Mouse (Mus musculus) small intestine, adult 2 months (tissue): Measurements from ENCODE around the gene Upk1a. TPM values are rescaled to one million over a fixed set of nuclear protein-coding genes. Genes with fewer than 3 reads are reported as not detected.

Source experiments
- H3K27ac ChIP-seq: fragments of 200-500 bp; 2 replicates; pipeline ENCODE4 v1.5.1; 2012; ENCODE audit warnings: low read depth, low read length, control low read depth, inconsistent platforms; ENCODE audit not compliant: insufficient read depth
- H3K27me3 ChIP-seq: fragments of 200-500 bp; 2 replicates; pipeline ENCODE4 v1.6.1; 2012; ENCODE audit warnings: mild to moderate bottlenecking, moderate library complexity, low read length, inconsistent platforms; ENCODE audit not compliant: control insufficient read depth, insufficient read depth
- H3K36me3 ChIP-seq: fragments of 200-500 bp; 2 replicates; pipeline ENCODE4 v1.6.1; 2012; ENCODE audit warnings: mild to moderate bottlenecking, low read length, control low read depth, inconsistent platforms; ENCODE audit not compliant: control insufficient read depth, insufficient read depth
- H3K4me1 ChIP-seq: fragments of 200-500 bp; 2 replicates; pipeline ENCODE4 v1.6.1; 2012; ENCODE audit warnings: low read length, inconsistent platforms, mixed read lengths; ENCODE audit not compliant: control insufficient read depth, insufficient read depth, insufficient read length
- H3K4me3 ChIP-seq: fragments of 200-500 bp; 2 replicates; pipeline ENCODE4 v1.5.1; 2012; ENCODE audit warnings: low read depth, mild to moderate bottlenecking, control low read depth, inconsistent platforms, low read length, moderate library complexity
- CTCF ChIP-seq: fragments of 200-500 bp; IDR thresholded peaks from 2 replicates; pipeline ENCODE4 v1.5.1; 2012; ENCODE audit warnings: low read depth, mild to moderate bottlenecking, control low read depth, inconsistent platforms, low read length, moderate library complexity, mixed read lengths; ENCODE audit not compliant: insufficient replicate concordance, insufficient read length; ENCODE audit errors: extremely low read depth
- POLR2A ChIP-seq: fragments of 200-500 bp; IDR thresholded peaks from 2 replicates; pipeline ENCODE4 v1.6.1; 2012; ENCODE audit warnings: low read depth, mild to moderate bottlenecking, control low read depth, inconsistent platforms, low read length, moderate library complexity
- WGBS: fragments of 180-500 bp; shearing (Covaris S2); methylation state at CpG from one replicate; pipeline ENCODE4 v1.1.7; 2018; 5-methylcytosine and 5-hydroxymethylcytosine counted together
- polyA plus RNA-seq: library from polyadenylated mRNA; depleted of rRNA; stranded (reverse); fragments of >200 nt; gene quantifications from 2 replicates; pipeline ENCODE4 v1.2.3, GENCODE M21; 2012

Gene Upk1a
- polyA plus RNA-seq, 1 experiment: 8.2 TPM

GRCm38 (mm10) chr7:30633762-30634412 lies 21.2 kb upstream of the Upk1a start:
- peaks cover 6% of the 10 kb centered on the region; the same call in 1 of the 2 replicates for H3K4me1 ChIP-seq
- peaks cover 30% of the 10 kb centered on the region for H3K27me3 ChIP-seq
- TF ChIP-seq CTCF (no peak), POLR2A (no peak)
- no peaks in the 10 kb centered on the region for H3K36me3 ChIP-seq
- WGBS: 8% methylated on average over 27 of the region's 27 CpGs
- H3K27ac ChIP-seq: no peak overlapping the region
- H3K4me3 ChIP-seq: no peak overlapping the region

- Histone ChIP-seq H3K27me3 (peaks cover 14% of the 10 kb centered on the region), H3K4me3 (no peak overlapping the region), H3K36me3 (peaks cover 3% of the 10 kb centered on the region), H3K27ac (no peak overlapping the region), H3K4me1 (peaks cover 2% of the 10 kb centered on the region; the same call in 1 of the 2 replicates)
- no peak for TF ChIP-seq POLR2A
- no peak for TF ChIP-seq CTCF
Measured at GRCm38 (mm10) chr7:30629013-30629412, 16.4 kb upstream of the Upk1a start.

GRCm38 (mm10) chr7:30626647-30627046 lies 14.0 kb upstream of the Upk1a start:
- Histone ChIP-seq H3K27ac (no peak overlapping the region), H3K36me3 (peaks cover 23% of the 10 kb centered on the region), H3K27me3 (no peaks in the 10 kb centered on the region), H3K4me1 (peaks cover 2% of the 10 kb centered on the region; the same call in 1 of the 2 replicates), H3K4me3 (no peak overlapping the region)
- TF ChIP-seq CTCF: no peak
- TF ChIP-seq POLR2A: no peak
- 66% methylated on average over 5 of the region's 5 CpGs for WGBS

- Histone ChIP-seq H3K36me3 (peaks cover 28% of the 10 kb centered on the region), H3K4me1 (peaks cover 2% of the 10 kb centered on the region; the same call in 1 of the 2 replicates), H3K4me3 (peak within 1 kb of the TSS; percentile 95), H3K27me3 (no peaks in the 10 kb centered on the region), H3K27ac (peak within 1 kb of the TSS; percentile 79)
- TF ChIP-seq CTCF (no peak), POLR2A (peak; percentile 72; the same call in 1 of the 2 replicates)
- WGBS: under 1% methylated on average over 44 of the region's 44 CpGs
Measured at GRCm38 (mm10) chr7:30625530-30626384, 13.1 kb upstream of the Upk1a start, which contains the start of gene Cox6b1. Gene Cox6b1 (minus strand): TSS chr7:30626151.

- TF ChIP-seq CTCF (peak; percentile 45; the same call in 1 of the 2 replicates), POLR2A (no peak)
Measured at GRCm38 (mm10) chr7:30619202-30619601, 6.6 kb upstream of the Upk1a start.

GRCm38 (mm10) chr7:30618658-30619057 lies 6.0 kb upstream of the Upk1a start:
- 94% methylated on average over 9 of the region's 9 CpGs for WGBS
- no peak overlapping the region for H3K27ac ChIP-seq

More at GRCm38 (mm10) chr7:30619202-30619601, 6.6 kb upstream of the Upk1a start:
- Histone ChIP-seq H3K4me3 (no peak overlapping the region), H3K27ac (no peak overlapping the region), H3K4me1 (no peaks in the 10 kb centered on the region), H3K27me3 (no peaks in the 10 kb centered on the region), H3K36me3 (peaks cover 58% of the 10 kb centered on the region)
- 88% methylated on average over 3 of the region's 3 CpGs for WGBS

More at GRCm38 (mm10) chr7:30618658-30619057, 6.0 kb upstream of the Upk1a start:
- TF ChIP-seq CTCF: no peak
- TF ChIP-seq POLR2A: no peak
- Histone ChIP-seq H3K4me3 (no peak overlapping the region), H3K36me3 (peaks cover 56% of the 10 kb centered on the region), H3K27me3 (no peaks in the 10 kb centered on the region), H3K4me1 (no peaks in the 10 kb centered on the region)
